Mouse (Mus musculus) liver, adult (tissue): ENCODE measurements around the gene Gm45716.

ENCODE experiments used
- GATA4 ChIP-seq: IDR thresholded peaks from 2 replicates; pipeline ENCODE4 v1.6.1; 2014; ENCODE audit warnings: mild to moderate bottlenecking, low read length; ENCODE audit not compliant: insufficient replicate concordance

The Gm45716 gene

DNA sequence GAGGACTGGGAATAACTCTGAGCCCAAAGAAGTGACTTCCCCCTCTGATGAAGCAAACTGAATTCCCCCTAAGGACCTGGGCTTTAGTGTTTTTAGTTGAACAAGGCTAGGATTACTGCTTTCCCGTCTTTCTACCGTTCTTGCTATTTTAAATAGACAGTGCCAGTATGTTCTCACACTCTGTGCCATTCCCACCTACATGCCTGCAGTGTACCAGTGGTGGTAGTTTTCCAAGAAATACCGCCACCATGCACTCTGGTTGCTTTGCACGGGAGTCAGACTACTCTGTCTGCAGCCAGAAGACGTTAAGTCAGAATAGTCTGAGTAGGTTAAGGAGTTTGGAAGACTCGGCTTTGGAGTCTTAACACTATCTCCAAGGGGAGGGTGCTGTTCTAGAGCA lies 96.1 kb downstream of the Gm45716 start:
- no peak for TF ChIP-seq GATA4

DNA sequence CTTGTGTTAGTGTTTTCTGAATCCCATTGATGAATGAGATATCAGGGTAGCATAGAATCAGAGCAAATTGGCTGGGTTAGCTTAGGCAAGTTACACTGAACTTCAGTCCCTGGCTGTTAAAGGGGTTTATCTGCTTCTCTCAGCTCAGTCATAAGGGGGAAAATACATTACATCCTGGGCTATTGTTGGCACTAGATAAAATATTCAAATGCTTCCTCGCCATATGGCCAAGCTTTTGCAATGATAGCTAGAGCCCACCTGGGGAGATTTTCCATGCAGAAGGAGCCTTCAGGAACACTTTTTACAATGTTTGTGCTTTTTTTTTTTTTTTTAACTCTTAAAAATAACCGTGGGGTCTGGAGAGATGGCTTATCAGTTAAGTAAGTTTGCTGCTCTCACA lies 96.6 kb downstream of the Gm45716 start:
- TF ChIP-seq GATA4: no peak

DNA sequence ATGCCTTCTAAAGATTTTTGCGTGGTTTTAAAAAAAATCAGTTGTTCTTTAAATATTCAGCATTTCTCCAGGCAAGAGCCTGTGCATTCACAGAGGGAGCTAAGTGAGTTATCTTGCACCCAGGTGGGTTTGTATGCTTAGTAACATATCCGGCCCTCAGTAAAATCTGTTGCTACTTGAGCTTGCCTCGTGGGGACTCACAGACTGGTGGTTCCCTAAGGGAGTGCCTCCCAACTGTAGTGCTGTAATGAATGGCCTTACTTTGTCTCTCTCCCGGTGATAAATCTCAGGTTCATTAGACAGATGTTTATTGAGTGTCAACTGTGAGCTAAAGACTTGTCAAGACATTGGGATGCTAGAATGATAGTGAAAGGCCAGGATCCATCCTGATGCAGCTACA lies 97.1 kb downstream of the Gm45716 start:
- no peak for TF ChIP-seq GATA4

DNA sequence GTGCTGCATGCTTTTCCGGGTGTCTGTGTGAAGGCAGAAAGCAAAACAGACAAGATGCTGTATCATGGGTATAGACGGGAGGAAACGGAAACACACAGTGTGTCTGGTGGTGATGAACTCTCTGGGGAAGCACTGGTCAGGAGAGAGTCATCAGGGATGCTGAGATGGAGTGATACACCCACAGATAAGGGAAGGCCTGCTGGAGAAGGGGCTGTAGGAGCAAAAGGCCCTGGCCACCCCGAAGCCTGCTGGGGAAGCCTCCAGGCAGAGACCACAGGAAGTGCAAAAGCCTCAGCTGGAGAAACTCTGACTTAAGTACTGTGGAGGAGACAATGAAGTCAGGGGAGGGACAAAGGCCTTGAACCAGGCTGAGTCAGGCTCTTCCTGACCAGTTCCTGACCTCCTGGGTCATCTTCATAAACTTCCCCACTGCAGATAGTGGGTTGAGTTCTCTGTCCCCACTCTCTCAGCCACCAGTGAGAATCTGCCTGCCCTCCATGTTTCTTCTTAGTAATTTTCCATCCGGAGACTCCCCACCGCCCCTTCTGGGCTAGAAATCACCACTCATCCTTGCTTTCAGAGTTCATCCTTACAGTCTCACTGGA lies 99.2 kb downstream of the Gm45716 start:
- peak; percentile 51; the same call in 1 of the 2 replicates for TF ChIP-seq GATA4

DNA sequence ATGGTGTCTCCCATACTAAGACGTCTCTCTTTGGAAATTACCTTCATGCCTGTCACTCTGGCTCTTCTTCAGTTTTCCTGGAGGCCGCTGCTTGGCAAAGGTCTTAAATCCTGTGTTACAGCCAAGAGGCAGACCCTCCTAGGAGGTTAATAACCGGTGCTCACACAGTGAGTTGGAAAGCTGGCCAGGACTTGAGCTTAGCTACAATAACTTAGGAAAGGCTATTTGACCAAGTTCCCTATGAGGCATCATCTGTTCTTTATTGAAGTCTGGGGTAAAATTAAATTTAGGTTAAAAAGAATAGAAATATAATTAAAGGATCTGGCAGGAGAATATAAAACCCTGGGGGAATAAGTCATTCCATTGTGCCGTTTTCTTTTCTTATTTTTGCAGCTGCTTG lies 103.7 kb downstream of the Gm45716 start:
- no peak for TF ChIP-seq GATA4

DNA sequence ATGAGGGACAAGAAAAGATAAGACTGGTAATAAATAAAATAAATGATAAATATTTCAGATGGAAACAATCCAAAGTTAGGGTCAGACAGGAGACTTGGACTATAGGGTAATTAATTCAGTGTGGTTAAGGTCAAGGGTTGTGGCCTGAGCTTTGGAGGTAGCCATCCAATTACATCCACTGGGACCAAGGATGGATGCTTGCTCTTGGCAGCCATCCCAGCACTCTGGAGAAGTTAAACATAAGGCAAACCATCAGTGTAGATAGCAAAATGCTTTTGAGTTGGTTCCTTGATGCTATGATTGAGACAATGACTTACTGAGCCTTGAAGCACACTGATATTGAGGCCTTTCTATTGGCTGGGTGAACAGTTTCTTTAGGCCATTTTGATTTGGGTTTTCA lies 105.3 kb downstream of the Gm45716 start:
- TF ChIP-seq GATA4: no peak

DNA sequence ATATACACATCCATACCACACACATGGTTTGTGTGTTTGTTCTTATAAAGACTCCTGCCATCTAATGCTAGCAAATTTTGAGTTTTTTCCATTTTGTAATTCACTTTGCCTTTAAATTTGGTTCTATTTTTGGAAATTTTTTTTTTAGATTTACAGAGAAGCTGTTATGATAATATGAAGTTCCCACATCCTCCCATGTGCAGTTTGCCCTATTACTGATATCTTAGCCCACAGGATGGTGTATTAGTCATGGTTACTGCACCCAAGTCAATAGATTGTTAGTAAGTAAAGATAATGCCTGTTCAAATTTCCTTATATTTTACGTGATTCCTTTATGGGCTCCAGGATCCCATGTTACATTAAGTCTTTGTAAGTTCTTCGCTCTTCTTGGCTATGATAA lies 107.1 kb downstream of the Gm45716 start:
- no peak for TF ChIP-seq GATA4
